Mouse (Mus musculus): ENCODE results near the gene Gmds.
A peak's percentile ranks its signal among the peaks of the same experiment; 100 is the strongest.

Gmds gene

GRCm38 (mm10) chr13:32266721-32267120, 71.8 kb downstream of the Gmds start:
- DNase-seq, result no peak

GRCm38 (mm10) chr13:32256121-32256520, 82.4 kb downstream of the Gmds start:
- DNase-seq, result no peak

- DNase-seq, result no peak
These were observed 86.3 kb downstream of the Gmds start for GRCm38 (mm10) chr13:32252276-32252675.

GRCm38 (mm10) chr13:32242200-32242599, 96.3 kb downstream of the Gmds start:
- DNase-seq, result no peak

- DNase-seq, result no peak
These were observed 102.3 kb downstream of the Gmds start for GRCm38 (mm10) chr13:32236269-32236678.

- DNase-seq, result no peak
These were observed 103.5 kb downstream of the Gmds start for GRCm38 (mm10) chr13:32235046-32235445.

GRCm38 (mm10) chr13:32234019-32234418, 104.5 kb downstream of the Gmds start:
- no peak for DNase-seq

- DNase-seq, result no peak
These were observed 106.1 kb downstream of the Gmds start for GRCm38 (mm10) chr13:32232391-32232790.

- no peak for DNase-seq
These were observed 106.6 kb downstream of the Gmds start for GRCm38 (mm10) chr13:32231956-32232355.

- DNase-seq, result no peak
These were observed 110.5 kb downstream of the Gmds start for GRCm38 (mm10) chr13:32227874-32228562.

GRCm38 (mm10) chr13:32217647-32218046, 120.9 kb downstream of the Gmds start:
- DNase-seq, result no peak

GRCm38 (mm10) chr13:32213702-32214452, 124.7 kb downstream of the Gmds start:
- peak; percentile 17 for DNase-seq

GRCm38 (mm10) chr13:32212125-32212524, 126.4 kb downstream of the Gmds start:
- no peak for DNase-seq

- no peak for DNase-seq
These were observed 131.2 kb downstream of the Gmds start for GRCm38 (mm10) chr13:32207172-32207908.

- DNase-seq, result peak; percentile 56
These were observed 158.6 kb downstream of the Gmds start for GRCm38 (mm10) chr13:32179906-32180305.

GRCm38 (mm10) chr13:32178682-32179081, 159.9 kb downstream of the Gmds start:
- no peak for DNase-seq

- DNase-seq, result no peak
These were observed 160.6 kb downstream of the Gmds start for GRCm38 (mm10) chr13:32177852-32178453.

GRCm38 (mm10) chr13:32175028-32175427, 163.5 kb downstream of the Gmds start:
- DNase-seq, result no peak

- no peak for DNase-seq
These were observed 169.4 kb downstream of the Gmds start for GRCm38 (mm10) chr13:32169173-32169572.

GRCm38 (mm10) chr13:32167806-32168205, 170.7 kb downstream of the Gmds start:
- no peak for DNase-seq

GRCm38 (mm10) chr13:32165581-32165980, 173.0 kb downstream of the Gmds start:
- DNase-seq, result no peak

GRCm38 (mm10) chr13:32161567-32161966, 177.0 kb downstream of the Gmds start:
- DNase-seq, result no peak

GRCm38 (mm10) chr13:32158240-32158639, 180.3 kb downstream of the Gmds start:
- DNase-seq, result no peak
